Mouse (Mus musculus): ENCODE data around the gene Rnf38.

- TF ChIP-seq CTCF (IDR thresholded peaks at IDR 0.05; ENCODE audit: low read depth, low read length) (no peak), GATA1 (IDR thresholded peaks at IDR 0.05; ENCODE audit: borderline replicate concordance, low read length) (no peak), POLR2AphosphoS5 (IDR thresholded peaks at IDR 0.05; ENCODE audit: insufficient replicate concordance, low read depth, low read length) (no peak), TAL1 (conservative IDR thresholded peaks at IDR 0.05; ENCODE audit: low read depth, low read length) (no peak)
These were observed 17.9 kb upstream of the Rnf38 start for GRCm38 (mm10) chr4:44251521-44251920.
